21 mouse cellular contexts compared by ENCODE assay signal in the genomic region with DNA sequence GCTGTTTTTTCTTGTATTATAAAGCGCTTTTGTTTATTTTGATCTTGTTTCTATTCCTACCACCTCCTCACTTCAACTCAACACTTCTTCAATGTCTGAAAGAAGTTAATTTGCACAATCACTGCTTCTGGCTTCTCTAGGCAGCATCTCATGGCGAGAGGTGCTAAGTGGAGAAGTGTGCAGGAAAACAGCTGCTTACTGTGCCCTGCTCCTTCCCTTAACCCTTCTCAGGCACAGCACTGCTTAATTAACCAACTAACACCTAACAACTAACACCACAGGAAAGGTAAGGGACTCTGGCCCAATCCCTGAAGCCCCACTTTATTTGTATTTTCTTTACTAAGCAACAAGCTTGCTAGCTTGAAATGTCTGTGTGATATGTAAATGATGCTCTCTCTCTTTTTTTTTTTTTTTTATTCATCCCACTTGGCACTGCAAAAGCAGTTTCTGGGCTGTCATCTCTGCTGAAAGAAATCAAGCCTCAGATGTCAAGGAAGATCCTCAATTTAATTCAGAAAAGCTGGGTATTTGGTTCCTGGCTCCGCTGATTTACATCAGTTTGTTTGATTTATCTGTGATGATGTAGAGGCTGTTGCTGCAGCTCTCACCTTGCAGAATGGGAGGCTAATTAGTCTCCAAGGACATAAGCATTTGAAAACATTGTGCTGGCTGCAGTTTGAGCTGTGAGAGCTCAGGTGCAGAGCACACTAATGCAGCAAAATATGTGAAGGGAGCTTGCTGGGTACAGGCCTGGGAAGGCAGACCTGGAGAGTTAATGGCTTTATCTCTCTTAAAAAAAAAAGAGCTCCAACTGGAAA.
DNase-seq lines count a peak whose midpoint lies in the region; ATAC-seq lines count a peak whose summit lies in the region.
"Had no signal": no experiment of that assay in that cellular context is flagged by ENCODE, and none has a peak within 500 bp of the region (broad histone marks: within the 10 kb centered on the region; RNA-seq: fewer than 3 reads in every experiment).

No protein-coding gene starts in this region.

- no peak overlapping the region for H3K9ac ChIP-seq in forebrain, embryonic 13.5 days
- H3K9ac ChIP-seq in hindbrain, embryonic 16.5 days (ENCODE audit: low read depth, low read length), result no peak overlapping the region
- no peak overlapping the region for H3K9ac ChIP-seq in neural tube, embryonic 15.5 days (replicated peaks)
- H3K9ac ChIP-seq in heart, embryonic 12.5 days, result no peak overlapping the region
- H3K9ac ChIP-seq: liver, embryonic 13.5 days had no signal

- H3K9me3 ChIP-seq in forebrain, embryonic 13.5 days (replicated peaks), result no peaks in the 10 kb centered on the region
- no peaks in the 10 kb centered on the region for H3K9me3 ChIP-seq in hindbrain, embryonic 16.5 days (ENCODE audit: control insufficient read depth, low read length)
- H3K9me3 ChIP-seq in neural tube, embryonic 15.5 days (replicated peaks), result 0 out of 2 replicates have a peak, but pooled peaks cover 3% of the 10 kb centered on the region
- H3K9me3 ChIP-seq in heart, embryonic 12.5 days (replicated peaks), result no peaks in the 10 kb centered on the region
- H3K9me3 ChIP-seq: limb, embryonic 10.5 days; liver, embryonic 13.5 days; megakaryocyte, embryonic 14.5 days had no signal

- H3K27me3 ChIP-seq in forebrain, embryonic 13.5 days, result no peaks in the 10 kb centered on the region
- no peaks in the 10 kb centered on the region for H3K27me3 ChIP-seq in hindbrain, embryonic 16.5 days (replicated peaks; ENCODE audit: control insufficient read depth, insufficient read depth, low read length)
- H3K27me3 ChIP-seq in neural tube, embryonic 15.5 days (replicated peaks), result no peaks in the 10 kb centered on the region
- H3K27me3 ChIP-seq in heart, embryonic 12.5 days (replicated peaks), result no peaks in the 10 kb centered on the region
- H3K27me3 ChIP-seq: liver, embryonic 13.5 days; megakaryocyte, embryonic 14.5 days had no signal

- intact Hi-C loops in left cerebral cortex, postnatal 14 days (cut with DNase I), result no loop called here

- DNase-seq in left cerebral cortex, postnatal 14 days (ENCODE audit: low spot score in 2 of 2), result peak; percentile 3 to 4
- no peak for DNase-seq in left cerebral cortex, adult 11 months (ENCODE audit: low spot score)
- DNase-seq in cerebellum, postnatal 25 days, result no peak
- DNase-seq: adrenal gland, adult 2 months; cerebellum, adult 9-11 months; gastrocnemius, postnatal 25 days; heart, postnatal 4 days; kidney, adult 2 months; layer of hippocampus, postnatal 36 days; liver, embryonic 13.5 days; right cerebral cortex, postnatal 4 days; thymus, adult 18-20 months had no signal

- peak; percentile 91 for ATAC-seq in forebrain, embryonic 13.5 days
- ATAC-seq in hindbrain, embryonic 16.5 days, result peak; percentile 80
- peak; percentile 75; the same call in 1 of the 2 replicates for ATAC-seq in neural tube, embryonic 15.5 days (ENCODE audit: low FRiP score)
- no peak for ATAC-seq in heart, embryonic 12.5 days (ENCODE audit: insufficient number of reproducible peaks, low FRiP score)
- ATAC-seq: CD4-positive, CD25-positive, alpha-beta regulatory T cell, adult 4 months; lung, postnatal 0 days had no signal

- H3K4me2 ChIP-seq in forebrain, embryonic 13.5 days, result no peak overlapping the region
- H3K4me2 ChIP-seq in hindbrain, embryonic 16.5 days (ENCODE audit: low read length), result no peak overlapping the region
- no peak overlapping the region for H3K4me2 ChIP-seq in neural tube, embryonic 15.5 days
- H3K4me2 ChIP-seq in heart, embryonic 12.5 days, result no peak overlapping the region
- H3K4me2 ChIP-seq: heart, embryonic 11.5 days; liver, embryonic 13.5 days had no signal

- WGBS in forebrain, embryonic 13.5 days, result 38% methylated on average over 3 of the region's 3 CpGs
- WGBS in hindbrain, embryonic 16.5 days, result 38% methylated on average over 3 of the region's 3 CpGs
- 47% methylated on average over 3 of the region's 3 CpGs for WGBS in neural tube, embryonic 15.5 days
- WGBS in heart, embryonic 12.5 days, result 28% methylated on average over 3 of the region's 3 CpGs

- no peak overlapping the region for H3K4me3 ChIP-seq in forebrain, embryonic 13.5 days
- no peak overlapping the region for H3K4me3 ChIP-seq in hindbrain, embryonic 16.5 days (ENCODE audit: low read length)
- H3K4me3 ChIP-seq in neural tube, embryonic 15.5 days (replicated peaks), result no peak overlapping the region
- no peak overlapping the region for H3K4me3 ChIP-seq in heart, embryonic 12.5 days
- H3K4me3 ChIP-seq: limb, embryonic 10.5 days; liver, embryonic 13.5 days; megakaryocyte, embryonic 14.5 days had no signal

- H3K27ac ChIP-seq in forebrain, embryonic 13.5 days, result peak overlapping the region; percentile 49; the same call in 1 of the 2 replicates
- H3K27ac ChIP-seq in hindbrain, embryonic 16.5 days (ENCODE audit: low read depth, low read length), result peak overlapping the region; percentile 16; the same call in 1 of the 2 replicates
- no peak overlapping the region for H3K27ac ChIP-seq in neural tube, embryonic 15.5 days (replicated peaks)
- H3K27ac ChIP-seq in heart, embryonic 12.5 days (ENCODE audit: poor library complexity, severe bottlenecking), result no peak overlapping the region
- H3K27ac ChIP-seq: limb, embryonic 10.5 days; liver, embryonic 13.5 days had no signal

- peaks cover 12% of the 10 kb centered on the region for H3K4me1 ChIP-seq in forebrain, embryonic 13.5 days
- peaks cover 8% of the 10 kb centered on the region for H3K4me1 ChIP-seq in hindbrain, embryonic 16.5 days (ENCODE audit: control insufficient read depth, insufficient read depth, low read depth, low read length)
- H3K4me1 ChIP-seq in neural tube, embryonic 15.5 days, result peaks cover 10% of the 10 kb centered on the region
- H3K4me1 ChIP-seq in heart, embryonic 12.5 days (replicated peaks), result no peaks in the 10 kb centered on the region
- H3K4me1 ChIP-seq: limb, embryonic 10.5 days; liver, embryonic 13.5 days; megakaryocyte, embryonic 14.5 days had no signal

- no peaks in the 10 kb centered on the region for H3K36me3 ChIP-seq in forebrain, embryonic 13.5 days (ENCODE audit: poor library complexity, severe bottlenecking)
- H3K36me3 ChIP-seq in hindbrain, embryonic 16.5 days (ENCODE audit: control insufficient read depth, insufficient read depth, low read length), result no peaks in the 10 kb centered on the region
- no peaks in the 10 kb centered on the region for H3K36me3 ChIP-seq in neural tube, embryonic 15.5 days
- no peaks in the 10 kb centered on the region for H3K36me3 ChIP-seq in heart, embryonic 12.5 days
- H3K36me3 ChIP-seq: limb, embryonic 10.5 days; liver, embryonic 13.5 days had no signal

Comparison
In these comparisons a context has a peak if more than half of its experiments do, and no peak if none do; other contexts are left out.
1. DNase-seq: peak in left cerebral cortex, postnatal 14 days (2 of 2); none in left cerebral cortex, adult 11 months (single experiment) and cerebellum, postnatal 25 days (0 of 2).
2. H3K27ac ChIP-seq: peak in forebrain, embryonic 13.5 days (single experiment) and hindbrain, embryonic 16.5 days (single experiment); none in neural tube, embryonic 15.5 days (single experiment) and heart, embryonic 12.5 days (single experiment).